In genomic region chr6:56322799-56323198, GRCm38 (mm10) we compare ENCODE assay signal across 11 mouse cellular contexts.
DNase-seq lines count a peak whose midpoint lies in the region; ATAC-seq lines count a peak whose summit lies in the region.
"Had no signal": no experiment of that assay in that cellular context is flagged by ENCODE, and none has a peak within 500 bp of the region (broad histone marks: within the 10 kb centered on the region; RNA-seq: fewer than 3 reads in every experiment).

No protein-coding gene starts in this region.

- peak; percentile 57; the same call in 1 of the 2 replicates for ATAC-seq in limb, embryonic 11.5 days (ENCODE audit: insufficient number of reproducible peaks, low FRiP score, low TSS enrichment, low read depth)

- no peak overlapping the region for H3K27ac ChIP-seq in limb, embryonic 11.5 days (replicated peaks; ENCODE audit: low read depth, low read length)
- H3K27ac ChIP-seq: liver, embryonic 15.5 days; midbrain, embryonic 12.5 days had no signal

- H3K9ac ChIP-seq in limb, embryonic 11.5 days (ENCODE audit: low read length): no peak overlapping the region
- H3K9ac ChIP-seq: liver, embryonic 15.5 days; midbrain, embryonic 12.5 days had no signal

- no peaks in the 10 kb centered on the region for H3K27me3 ChIP-seq in limb, embryonic 11.5 days (ENCODE audit: control insufficient read depth, insufficient read depth, low read length)
- H3K27me3 ChIP-seq: liver, embryonic 15.5 days; midbrain, embryonic 12.5 days had no signal

- DNase-seq in kidney, postnatal 4 days: peak; percentile 4 to 10
- DNase-seq in kidney, adult 18-20 months: no peak
- peak; percentile 28 for DNase-seq in embryo, embryonic 9.5 days (ENCODE audit: extremely low spot score)
- DNase-seq in heart, adult 18-20 months: peak; percentile 28 to 32
- peak; percentile 24 for DNase-seq in limb, embryonic 11.5 days (ENCODE audit: low spot score)
- no peak for DNase-seq in adrenal gland, adult 8-10 months
- DNase-seq in adrenal gland, adult 18-20 months (ENCODE audit: low spot score in 2 of 2): no peak
- DNase-seq: adrenal gland, postnatal 36 days; spleen, adult 18-20 months had no signal

- no peak overlapping the region for H3K4me2 ChIP-seq in limb, embryonic 11.5 days (ENCODE audit: low read depth, severe bottlenecking)
- H3K4me2 ChIP-seq: liver, embryonic 15.5 days; midbrain, embryonic 12.5 days had no signal

- 10% methylated on average over 3 of the region's 3 CpGs for WGBS in limb, embryonic 11.5 days

- H3K4me3 ChIP-seq in limb, embryonic 11.5 days (ENCODE audit: low read depth, low read length): no peak overlapping the region
- H3K4me3 ChIP-seq: liver, embryonic 15.5 days; midbrain, embryonic 12.5 days had no signal

- no peaks in the 10 kb centered on the region for H3K4me1 ChIP-seq in limb, embryonic 11.5 days (ENCODE audit: control insufficient read depth, insufficient read depth, low read length)
- H3K4me1 ChIP-seq: liver, embryonic 15.5 days; midbrain, embryonic 12.5 days had no signal

- H3K9me3 ChIP-seq in limb, embryonic 11.5 days (ENCODE audit: control insufficient read depth, low read length): no peaks in the 10 kb centered on the region
- H3K9me3 ChIP-seq: liver, embryonic 15.5 days; midbrain, embryonic 12.5 days had no signal

- H3K36me3 ChIP-seq in limb, embryonic 11.5 days (ENCODE audit: control insufficient read depth, insufficient read depth, low read length): no peaks in the 10 kb centered on the region
- H3K36me3 ChIP-seq: liver, embryonic 15.5 days; midbrain, embryonic 12.5 days had no signal

Comparison
In these comparisons a context has a peak if more than half of its experiments do, and no peak if none do; other contexts are left out.
1. DNase-seq: peak in kidney, postnatal 4 days (2 of 2), embryo, embryonic 9.5 days (single experiment), heart, adult 18-20 months (2 of 2) and limb, embryonic 11.5 days (single experiment); none in kidney, adult 18-20 months (single experiment), adrenal gland, adult 8-10 months (single experiment) and adrenal gland, adult 18-20 months (0 of 2).